Mouse (Mus musculus) embryonic facial prominence, embryonic 13.5 days (tissue): Measurements from ENCODE around the gene Plcg1. TPM values are rescaled to one million over a fixed set of nuclear protein-coding genes. Genes with fewer than 3 reads are reported as not detected.

Experiments used
- ATAC-seq: fragments of 200-750 bp; cut with Nextera tagmentation; 2 replicates; pipeline ENCODE4 v1.8.0; 2017; ENCODE audit warnings: low read depth; ENCODE audit not compliant: insufficient number of reproducible peaks, insufficient read depth, low FRiP score, low TSS enrichment
- H3K27ac ChIP-seq: fragments of 300-500 bp; sonication (generic); 2 replicates; pipeline ENCODE4 v1.5.1; 2015; ENCODE audit warnings: moderate library complexity, mild to moderate bottlenecking, inconsistent platforms
- H3K27me3 ChIP-seq: fragments of 300-500 bp; sonication (generic); 2 replicates; pipeline ENCODE4 v1.6.1; 2015; ENCODE audit warnings: mild to moderate bottlenecking, inconsistent platforms
- H3K36me3 ChIP-seq: fragments of 300-500 bp; sonication (generic); 2 replicates; pipeline ENCODE4 v1.6.1; 2015; ENCODE audit warnings: mild to moderate bottlenecking, inconsistent platforms
- H3K4me1 ChIP-seq: fragments of 300-500 bp; sonication (generic); 2 replicates; pipeline ENCODE4 v1.6.1; 2015; ENCODE audit warnings: inconsistent platforms
- H3K4me2 ChIP-seq: fragments of 300-500 bp; sonication (generic); 2 replicates; pipeline ENCODE4 v1.6.1; 2015; ENCODE audit warnings: moderate library complexity, mild to moderate bottlenecking, inconsistent platforms
- H3K4me3 ChIP-seq: fragments of 300-500 bp; sonication (generic); 2 replicates; pipeline ENCODE4 v1.5.1; 2015; ENCODE audit warnings: mild to moderate bottlenecking, inconsistent platforms
- H3K9ac ChIP-seq: fragments of 300-500 bp; sonication (generic); 2 replicates; pipeline ENCODE4 v1.6.1; 2015; ENCODE audit warnings: mild to moderate bottlenecking, inconsistent platforms
- H3K9me3 ChIP-seq: fragments of 300-500 bp; sonication (generic); 2 replicates; pipeline ENCODE4 v1.6.1; 2016; ENCODE audit warnings: inconsistent platforms
- WGBS: fragments of 180-500 bp; shearing (Covaris S2); methylation state at CpG from one replicate; pipeline ENCODE4 v1.1.7; 2015; ENCODE audit warnings: mixed read lengths; 5-methylcytosine and 5-hydroxymethylcytosine counted together
- polyA plus RNA-seq: library from polyadenylated mRNA; unstranded; fragments of >200 nt; fragmentation: Nextera tagmentation; extraction: Ambion mirVana; gene quantifications from 2 replicates; pipeline ENCODE4 v1.2.1, GENCODE M21; 2015

Plcg1 gene
- polyA plus RNA-seq, 1 experiment from 2014 or later, result 64.0 TPM

- Histone ChIP-seq H3K27ac (no peak overlapping the region), H3K36me3 (peaks cover 39% of the 10 kb centered on the region), H3K9ac (no peak overlapping the region)
These were observed 4.9 kb upstream of the Plcg1 start for GRCm38 (mm10) chr2:160725877-160726864.

DNA sequence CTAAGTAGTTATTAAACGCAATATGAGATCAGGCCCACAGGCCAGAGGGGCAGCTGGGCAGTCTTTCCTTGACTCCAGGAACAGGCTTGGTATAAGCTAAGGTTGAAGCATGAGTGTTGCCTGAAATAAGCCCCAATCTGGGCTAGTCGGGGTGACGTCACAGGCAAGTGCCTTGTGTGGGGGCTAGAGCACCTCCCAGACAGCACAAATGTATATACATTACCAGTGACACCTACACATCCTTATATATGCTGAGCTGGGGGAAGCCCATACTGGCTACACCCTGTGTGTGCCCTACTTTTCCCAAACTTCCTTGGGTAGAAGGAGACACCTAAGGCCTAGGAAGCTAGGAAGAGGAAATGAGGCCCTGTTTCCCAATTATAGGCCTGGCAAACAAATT is 2.1 kb upstream of the Plcg1 start:
- no peak for ATAC-seq
- WGBS, result 85% methylated on average over 3 of the region's 3 CpGs
- no peak overlapping the region for H3K27ac ChIP-seq
- H3K36me3 ChIP-seq, result peaks cover 17% of the 10 kb centered on the region
- peaks cover 32% of the 10 kb centered on the region for H3K4me1 ChIP-seq
- no peaks in the 10 kb centered on the region for H3K27me3 ChIP-seq
- no peak overlapping the region for H3K4me2 ChIP-seq
- H3K9me3 ChIP-seq, result no peaks in the 10 kb centered on the region
- H3K4me3 ChIP-seq, result no peak overlapping the region
- H3K9ac ChIP-seq, result peak overlapping the region; percentile 2; the same call in 1 of the 2 replicates

More at GRCm38 (mm10) chr2:160725877-160726864, 4.9 kb upstream of the Plcg1 start:
- no peaks in the 10 kb centered on the region for H3K9me3 ChIP-seq
- no peak for ATAC-seq
- H3K4me1 ChIP-seq, result peaks cover 16% of the 10 kb centered on the region
- H3K4me3 ChIP-seq, result no peak overlapping the region
- WGBS, result 87% methylated on average over 6 of the region's 6 CpGs
- H3K27me3 ChIP-seq, result no peaks in the 10 kb centered on the region
- no peak overlapping the region for H3K4me2 ChIP-seq

DNA sequence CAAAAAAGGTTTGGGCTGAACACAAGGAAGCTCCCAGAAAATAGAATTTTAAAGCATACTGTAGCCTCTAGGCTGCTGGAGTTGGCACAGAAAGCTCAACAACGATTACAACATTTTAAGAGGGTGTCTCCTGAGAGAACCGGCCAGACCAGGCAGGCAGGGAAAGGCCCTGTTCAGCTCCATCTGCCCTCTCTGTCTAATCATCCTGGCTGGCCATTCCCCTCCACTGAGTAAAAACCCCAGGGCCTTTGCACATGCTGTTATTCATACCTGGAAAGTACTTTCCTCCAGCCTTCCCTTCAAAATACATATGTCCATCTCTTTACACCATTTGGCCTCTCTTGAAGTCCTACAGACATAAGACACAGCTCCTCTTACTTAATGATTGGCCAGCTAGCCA is 1.7 kb upstream of the Plcg1 start:
- Histone ChIP-seq H3K27me3 (no peaks in the 10 kb centered on the region), H3K4me1 (peaks cover 36% of the 10 kb centered on the region), H3K36me3 (peaks cover 18% of the 10 kb centered on the region), H3K4me2 (no peak overlapping the region), H3K4me3 (no peak overlapping the region), H3K27ac (no peak overlapping the region), H3K9ac (no peak overlapping the region), H3K9me3 (no peaks in the 10 kb centered on the region)
- no peak for ATAC-seq
- 67% methylated on average over 2 of the region's 2 CpGs for WGBS

DNA sequence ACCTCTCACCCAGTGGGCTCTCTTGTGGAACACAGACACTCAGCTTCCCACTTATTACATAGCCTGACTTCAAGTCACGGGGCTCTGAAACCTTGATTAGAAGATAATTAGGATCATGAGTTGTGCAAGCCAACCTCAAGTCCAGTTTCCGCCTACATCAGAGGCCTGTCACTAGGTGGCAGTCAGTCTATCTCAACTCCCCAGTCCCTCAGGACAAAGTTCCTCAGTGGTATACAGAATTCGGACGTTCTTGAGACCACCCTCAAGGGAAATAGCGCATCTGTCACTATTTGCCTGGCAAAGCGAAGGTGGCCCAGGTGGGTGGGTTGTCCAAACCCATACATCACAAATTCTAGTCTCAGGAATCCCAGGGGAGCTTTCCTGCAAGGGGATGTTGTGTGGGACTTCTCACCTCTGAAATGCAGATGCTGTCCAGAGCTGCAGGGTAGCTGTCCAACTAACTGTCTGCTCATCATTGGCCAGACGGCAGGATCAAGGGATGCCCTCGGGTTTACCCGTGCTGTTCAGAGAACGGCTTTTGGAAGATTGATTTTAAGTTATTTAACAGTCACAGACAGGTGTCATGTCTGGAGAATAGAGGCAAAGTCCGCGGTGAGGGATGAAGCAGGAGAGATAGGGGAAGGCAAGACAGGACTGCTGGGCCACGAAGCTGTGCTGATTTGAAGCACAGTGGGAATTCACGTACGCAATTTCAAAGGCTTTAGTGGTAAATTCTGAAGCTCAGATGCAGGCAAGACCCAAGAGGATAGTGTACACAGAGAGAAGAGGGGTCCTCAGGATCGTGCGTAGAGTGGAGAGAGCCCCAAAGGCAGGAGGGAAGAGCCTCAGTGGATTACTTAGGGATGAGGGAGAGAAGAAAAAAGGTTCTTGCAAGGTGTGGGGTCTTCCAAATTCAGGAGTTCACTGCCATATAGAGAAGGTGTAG is 976 bp upstream of the Plcg1 start:
- ATAC-seq, result no peak
- Histone ChIP-seq H3K4me1 (peaks cover 43% of the 10 kb centered on the region), H3K36me3 (peaks cover 22% of the 10 kb centered on the region), H3K4me3 (peak overlapping the region; percentile 87), H3K9me3 (no peaks in the 10 kb centered on the region), H3K27ac (no peak overlapping the region), H3K27me3 (no peaks in the 10 kb centered on the region), H3K4me2 (peak overlapping the region; percentile 89), H3K9ac (peak overlapping the region; percentile 99)
- 33% methylated on average over 17 of the region's 17 CpGs for WGBS

DNA sequence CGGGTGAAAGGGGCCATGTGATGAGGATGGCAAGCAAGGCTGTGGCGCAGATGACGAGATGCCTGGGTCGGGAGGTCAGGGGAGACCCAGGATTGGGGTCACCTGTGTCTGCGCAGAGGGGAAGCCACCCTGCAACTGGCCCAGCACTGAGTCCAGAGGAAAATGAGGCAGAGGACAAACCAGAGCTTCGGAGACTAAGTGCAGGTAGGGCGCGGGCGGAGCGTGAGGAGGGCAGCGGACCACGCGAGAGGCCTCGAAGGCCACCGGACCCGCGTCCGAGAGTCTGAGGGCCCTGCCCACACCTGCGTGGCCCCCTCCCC is 343 bp upstream of the Plcg1 start:
- Histone ChIP-seq H3K9ac (peak overlapping the region; percentile 99), H3K27me3 (no peaks in the 10 kb centered on the region), H3K36me3 (peaks cover 22% of the 10 kb centered on the region), H3K4me3 (peak overlapping the region; percentile 87), H3K9me3 (no peaks in the 10 kb centered on the region), H3K27ac (peak overlapping the region; percentile 36; the same call in 1 of the 2 replicates), H3K4me2 (peak overlapping the region; percentile 89), H3K4me1 (peaks cover 48% of the 10 kb centered on the region)
- WGBS, result 8% methylated on average over 19 of the region's 19 CpGs
- no peak; the same call in 1 of the 2 replicates for ATAC-seq

GRCm38 (mm10) chr2:160731839-160732261 is 750 bp downstream of the Plcg1 start:
- H3K4me1 ChIP-seq, result peaks cover 49% of the 10 kb centered on the region
- H3K4me2 ChIP-seq, result peak overlapping the region; percentile 89
- H3K36me3 ChIP-seq, result peaks cover 32% of the 10 kb centered on the region
- H3K4me3 ChIP-seq, result peak overlapping the region; percentile 87
- ATAC-seq, result peak; percentile 43; the same call in 1 of the 2 replicates
- H3K9ac ChIP-seq, result peak overlapping the region; percentile 99
- under 1% methylated on average over 32 of the region's 32 CpGs for WGBS
- H3K27ac ChIP-seq, result peak overlapping the region; percentile 96
- H3K27me3 ChIP-seq, result no peaks in the 10 kb centered on the region
- H3K9me3 ChIP-seq, result no peaks in the 10 kb centered on the region

- Histone ChIP-seq H3K4me3 (peak overlapping the region; percentile 87), H3K4me2 (peak overlapping the region; percentile 89), H3K27ac (peak overlapping the region; percentile 96; the same call in 1 of the 2 replicates), H3K36me3 (peaks cover 38% of the 10 kb centered on the region), H3K9me3 (no peaks in the 10 kb centered on the region), H3K9ac (peak overlapping the region; percentile 99), H3K27me3 (no peaks in the 10 kb centered on the region), H3K4me1 (peaks cover 55% of the 10 kb centered on the region)
- ATAC-seq, result no peak
- 25% methylated on average over 9 of the region's 9 CpGs for WGBS
These were observed 1.4 kb downstream of the Plcg1 start for GRCm38 (mm10) chr2:160732420-160732995.

- Histone ChIP-seq H3K4me2 (peak overlapping the region; percentile 89), H3K4me1 (peaks cover 60% of the 10 kb centered on the region), H3K9ac (peak overlapping the region; percentile 99), H3K9me3 (no peaks in the 10 kb centered on the region), H3K36me3 (peaks cover 44% of the 10 kb centered on the region), H3K4me3 (peak overlapping the region; percentile 87), H3K27ac (no peak overlapping the region), H3K27me3 (no peaks in the 10 kb centered on the region)
- no peak for ATAC-seq
- 34% methylated on average over 7 of the region's 7 CpGs for WGBS
These were observed 2.0 kb downstream of the Plcg1 start for GRCm38 (mm10) chr2:160733131-160733531.

DNA sequence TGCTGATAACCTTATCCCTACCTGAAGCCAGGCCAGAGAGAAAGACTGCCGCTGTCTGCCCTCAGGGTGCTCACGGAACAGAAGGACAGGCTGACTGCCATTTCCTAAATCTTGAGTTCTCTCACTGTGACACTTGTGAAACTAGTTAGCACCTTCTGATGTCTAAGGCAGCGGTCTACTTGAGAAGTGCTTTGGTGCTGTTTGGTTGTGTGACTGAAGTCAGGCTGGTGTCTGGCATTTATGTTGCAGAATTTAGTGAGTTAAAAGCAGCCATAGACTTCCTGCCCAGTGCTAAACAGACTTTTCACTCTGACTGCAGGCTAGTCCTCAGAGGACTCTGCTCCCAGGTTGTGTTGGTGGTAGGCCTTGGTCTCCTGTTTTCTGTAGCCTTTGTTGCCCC is 3.2 kb downstream of the Plcg1 start:
- 80% methylated on average over 3 of the region's 3 CpGs for WGBS
- H3K4me3 ChIP-seq, result peak overlapping the region; percentile 87; the same call in 1 of the 2 replicates
- H3K27ac ChIP-seq, result no peak overlapping the region
- H3K4me1 ChIP-seq, result peaks cover 67% of the 10 kb centered on the region
- H3K36me3 ChIP-seq, result peaks cover 54% of the 10 kb centered on the region
- H3K9me3 ChIP-seq, result no peaks in the 10 kb centered on the region
- H3K9ac ChIP-seq, result no peak overlapping the region
- no peaks in the 10 kb centered on the region for H3K27me3 ChIP-seq
- ATAC-seq, result no peak
- peak overlapping the region; percentile 89 for H3K4me2 ChIP-seq

DNA sequence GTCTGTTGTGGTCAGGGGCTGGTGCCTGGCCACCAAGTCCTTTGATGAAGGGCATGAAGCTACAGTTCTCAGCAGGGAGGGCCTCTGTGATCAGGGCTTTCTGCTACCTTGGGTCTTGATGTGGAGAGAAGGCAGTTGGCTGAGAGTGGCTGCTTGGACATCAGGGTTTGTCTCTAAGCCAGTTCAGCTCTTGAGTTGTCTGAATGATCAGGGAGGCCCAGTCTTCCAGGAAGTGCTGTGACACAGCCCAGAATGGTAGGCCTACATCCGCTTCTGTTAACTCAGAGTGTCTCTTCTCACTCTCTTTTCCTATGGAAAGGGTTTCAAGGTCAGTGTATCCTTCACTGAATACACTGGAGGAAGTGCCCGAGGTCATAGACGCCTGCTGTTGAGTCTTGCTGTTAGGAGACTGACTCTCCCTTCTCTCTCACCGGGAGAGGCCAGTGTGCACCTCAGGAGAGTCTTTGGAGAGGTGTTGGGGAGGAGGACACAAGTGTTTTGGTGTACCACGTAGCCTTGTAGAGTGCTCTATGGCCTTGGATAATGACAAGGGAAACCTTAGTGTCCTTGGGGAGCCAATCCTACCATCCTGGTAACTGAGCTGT is 4.7 kb downstream of the Plcg1 start:
- Histone ChIP-seq H3K9ac (no peak overlapping the region), H3K27me3 (no peaks in the 10 kb centered on the region), H3K36me3 (peaks cover 59% of the 10 kb centered on the region), H3K4me1 (peaks cover 70% of the 10 kb centered on the region), H3K4me3 (no peak overlapping the region), H3K27ac (no peak overlapping the region), H3K4me2 (no peak overlapping the region; the same call in 1 of the 2 replicates), H3K9me3 (no peaks in the 10 kb centered on the region)
- no peak for ATAC-seq
- 89% methylated on average over 5 of the region's 5 CpGs for WGBS

GRCm38 (mm10) chr2:160736466-160736865 is 5.4 kb downstream of the Plcg1 start:
- Histone ChIP-seq H3K4me3 (no peak overlapping the region), H3K27me3 (no peaks in the 10 kb centered on the region), H3K4me2 (no peak overlapping the region), H3K9me3 (no peaks in the 10 kb centered on the region), H3K9ac (no peak overlapping the region), H3K36me3 (peaks cover 62% of the 10 kb centered on the region), H3K27ac (no peak overlapping the region), H3K4me1 (peaks cover 75% of the 10 kb centered on the region)
- ATAC-seq, result no peak
- 94% methylated on average over 3 of the region's 3 CpGs for WGBS
